Mouse (Mus musculus): ENCODE measurements at regions not wholly inside any gene's neighbourhood (a gene's known extent, or its start where the extent isn't known, plus 50 kb on each side); places are given as distances from the start of the nearest gene placed in this dataset.

- TF ChIP-seq ZNF384 (IDR thresholded peaks at IDR 0.05; ENCODE audit: low read depth, low read length) (no peak), MAFK (IDR thresholded peaks at IDR 0.05; ENCODE audit: insufficient read depth, low read depth, low read length) (no peak), ZC3H11A (IDR thresholded peaks at IDR 0.05; ENCODE audit: borderline replicate concordance, low read depth, low read length) (no peak)
These were observed 444.2 kb downstream of the Nedd1 start for GRCm38 (mm10) chr10:92277981-92278380.

Data from ES-E14 (cell line).